ENCODE assay signal across 10 mouse cellular contexts in genomic region chr4:47036486-47037320, GRCm38 (mm10). TPM values are rescaled to one million over a fixed set of nuclear protein-coding genes. Genes with fewer than 3 reads are reported as not detected.
DNase-seq lines count a peak whose midpoint lies in the region; ATAC-seq and TF ChIP-seq lines count a peak whose summit lies in the region.
"Had no signal": no experiment of that assay in that cellular context is flagged by ENCODE, and none has a peak within 500 bp of the region (broad histone marks: within the 10 kb centered on the region; RNA-seq: fewer than 3 reads in every experiment).

No protein-coding gene starts in this region.

- no peak overlapping the region for H3K27ac ChIP-seq in heart, postnatal 0 days (ENCODE audit: low read depth)
- no peak overlapping the region for H3K27ac ChIP-seq in heart, embryonic 12.5 days (ENCODE audit: poor library complexity, severe bottlenecking)
- H3K27ac ChIP-seq: limb, embryonic 15.5 days had no signal

- no peak for TF ChIP-seq EP300 in heart, postnatal 0 days (IDR thresholded peaks at IDR 0.05; ENCODE audit: low read depth)

- TF ChIP-seq CTCF in heart, postnatal 0 days (IDR thresholded peaks at IDR 0.05; ENCODE audit: low read depth), result 0 out of 2 replicates have a peak, but pooled peaks have one; percentile 5

- H3K9me3 ChIP-seq in heart, postnatal 0 days (replicated peaks; ENCODE audit: control insufficient read depth, low read length), result no peaks in the 10 kb centered on the region
- no peaks in the 10 kb centered on the region for H3K9me3 ChIP-seq in heart, embryonic 12.5 days (replicated peaks)
- H3K9me3 ChIP-seq: limb, embryonic 15.5 days had no signal

- WGBS in heart, postnatal 0 days, result 57% methylated on average over 13 of the region's 13 CpGs
- WGBS in heart, embryonic 12.5 days, result 62% methylated on average over 13 of the region's 13 CpGs

- H3K36me3 ChIP-seq in heart, postnatal 0 days (replicated peaks; ENCODE audit: control insufficient read depth, insufficient read depth, low read length), result 0 out of 2 replicates have a peak, but pooled peaks cover 12% of the 10 kb centered on the region
- peaks cover 8% of the 10 kb centered on the region; the same call in 1 of the 2 replicates for H3K36me3 ChIP-seq in heart, embryonic 12.5 days

- no peaks in the 10 kb centered on the region for H3K27me3 ChIP-seq in heart, postnatal 0 days (ENCODE audit: control insufficient read depth, insufficient read depth, low read length)
- H3K27me3 ChIP-seq in heart, embryonic 12.5 days (replicated peaks), result no peaks in the 10 kb centered on the region
- H3K27me3 ChIP-seq: limb, embryonic 15.5 days had no signal

- H3K4me2 ChIP-seq in heart, postnatal 0 days (ENCODE audit: low read depth, low read length), result no peak overlapping the region
- no peak overlapping the region for H3K4me2 ChIP-seq in heart, embryonic 12.5 days
- H3K4me2 ChIP-seq: limb, embryonic 15.5 days had no signal

- no peak overlapping the region for H3K9ac ChIP-seq in heart, postnatal 0 days (replicated peaks; ENCODE audit: low read depth, low read length)
- H3K9ac ChIP-seq in heart, embryonic 12.5 days, result no peak overlapping the region
- H3K9ac ChIP-seq: limb, embryonic 15.5 days had no signal

- DNase-seq in heart, postnatal 0 days (ENCODE audit: low spot score), result no peak
- peak; percentile 40 for DNase-seq in 3T3-L1 (ENCODE audit: low read depth, low spot score)
- peak; percentile 58 for DNase-seq in cerebellum, adult 9-11 months
- DNase-seq in mesoderm, embryonic 11.5 days (ENCODE audit: low read depth, low spot score), result peak; percentile 50
- DNase-seq in testis, postnatal 14 days (ENCODE audit: low spot score), result no peak
- DNase-seq in adrenal gland, postnatal 10 days, result no peak

- no peaks in the 10 kb centered on the region for H3K4me1 ChIP-seq in heart, postnatal 0 days (ENCODE audit: control insufficient read depth, insufficient read depth)
- no peaks in the 10 kb centered on the region for H3K4me1 ChIP-seq in heart, embryonic 12.5 days (replicated peaks)

- no peak; the same call in 1 of the 2 replicates for ATAC-seq in heart, postnatal 0 days (ENCODE audit: insufficient read depth, low read depth)
- no peak for ATAC-seq in heart, embryonic 12.5 days (ENCODE audit: insufficient number of reproducible peaks, low FRiP score)
- ATAC-seq in megakaryocyte progenitor cell, adult 5-6 weeks (replicated peaks; ENCODE audit: poor library complexity), result no peak

- no peak overlapping the region for H3K4me3 ChIP-seq in heart, postnatal 0 days (ENCODE audit: low read depth, low read length)
- no peak overlapping the region for H3K4me3 ChIP-seq in heart, embryonic 12.5 days
- H3K4me3 ChIP-seq: limb, embryonic 15.5 days had no signal

RNA-seq across cellular contexts. Expression of gene Anks6, which starts 20.5 kb away (rescaled TPM):
- 0.99 and 1.4 TPM in 2 replicates for total RNA-seq in heart, postnatal 0 days (2014; rRNA removed; ENCODE audit: low replicate concordance)
- 0.86 and 1.2 TPM in 2 replicates for polyA plus RNA-seq in heart, postnatal 0 days (2015; fragmentation: Nextera tagmentation; extraction: Ambion mirVana)
- 2.7 and 3.0 TPM in 2 replicates for polyA plus RNA-seq in heart, embryonic 12.5 days (2016; fragmentation: Nextera tagmentation; extraction: Ambion mirVana)
- total RNA-seq in adrenal gland, postnatal 10 days (2021), result 1 to 10 TPM; 3.6 to 6.4 TPM
- 0.02 and 0.05 TPM in 2 replicates for total RNA-seq in megakaryocyte progenitor cell, adult 5-6 weeks (2015)
- not detected in 2 replicates for total RNA-seq in megakaryocyte progenitor cell, adult 5-6 weeks (2017)

RNA-seq across cellular contexts. Expression of gene Gabbr2, which starts 45.0 kb away (rescaled TPM):
- 0.39 TPM in 1 of 2 replicates, not detected in the other for total RNA-seq in heart, postnatal 0 days (2014; rRNA removed; ENCODE audit: low replicate concordance)
- polyA plus RNA-seq in heart, postnatal 0 days (2015; fragmentation: Nextera tagmentation; extraction: Ambion mirVana), result 0.03 and 0.07 TPM in 2 replicates
- polyA plus RNA-seq in heart, embryonic 12.5 days (2016; fragmentation: Nextera tagmentation; extraction: Ambion mirVana), result 0.05 and 0.06 TPM in 2 replicates
- total RNA-seq in adrenal gland, postnatal 10 days (2021), result 1 to 10 TPM; 1.6 to 1.7 TPM
- 0.02 TPM in 1 of 2 replicates, not detected in the other for total RNA-seq in megakaryocyte progenitor cell, adult 5-6 weeks (2015)
- not detected in 2 replicates for total RNA-seq in megakaryocyte progenitor cell, adult 5-6 weeks (2017)
- total RNA-seq: monocyte, adult 5-6 weeks had no signal

RNA-seq across cellular contexts. Expression of gene Galnt12, which starts 55.0 kb away (rescaled TPM):
- total RNA-seq in heart, postnatal 0 days (2014; rRNA removed; ENCODE audit: low replicate concordance), result 0.70 and 1.9 TPM in 2 replicates
- polyA plus RNA-seq in heart, postnatal 0 days (2015; fragmentation: Nextera tagmentation; extraction: Ambion mirVana), result 1.1 and 1.4 TPM in 2 replicates
- polyA plus RNA-seq in heart, embryonic 12.5 days (2016; fragmentation: Nextera tagmentation; extraction: Ambion mirVana), result 1.8 and 2.2 TPM in 2 replicates
- total RNA-seq in adrenal gland, postnatal 10 days (2021), result 1 to 10 TPM; 1.1 to 2.2 TPM
- 0.64 and 1.0 TPM in 2 replicates for total RNA-seq in megakaryocyte progenitor cell, adult 5-6 weeks (2015)
- 1.7 and 1.9 TPM in 2 replicates for total RNA-seq in megakaryocyte progenitor cell, adult 5-6 weeks (2017)

Comparison
In these comparisons a context has a peak if more than half of its experiments do, and no peak if none do; other contexts are left out.
1. DNase-seq: peak in 3T3-L1 (single experiment), cerebellum, adult 9-11 months (single experiment) and mesoderm, embryonic 11.5 days (single experiment); none in heart, postnatal 0 days (single experiment), testis, postnatal 14 days (single experiment) and adrenal gland, postnatal 10 days (single experiment).